Mouse (Mus musculus): ENCODE measurements around the gene Tfr2.

The Tfr2 gene

DNA sequence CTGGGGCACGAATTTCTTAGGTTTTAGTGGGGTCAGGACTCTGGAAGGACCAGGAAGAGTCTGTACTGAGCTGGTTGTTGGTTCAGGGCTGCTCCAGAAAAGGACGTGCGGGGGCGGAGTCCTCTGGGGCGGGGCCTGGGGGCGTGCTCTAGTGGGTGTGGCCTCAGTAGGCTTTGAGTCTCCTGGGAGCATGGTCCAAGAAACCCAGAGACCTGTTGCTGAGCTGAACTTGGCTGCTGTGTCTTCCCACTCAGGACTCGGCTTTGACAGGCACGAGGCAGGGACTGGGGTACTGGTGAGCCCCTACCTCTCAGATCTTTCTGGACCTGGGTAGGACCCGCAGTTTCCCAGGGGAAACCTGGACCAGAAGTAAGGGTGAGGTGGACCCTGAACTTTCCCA is at the start of gene Tfr2:
Tfr2 (plus strand) TSS at position 176 of the 400 bp plus-strand sequence.
- peak; percentile 12 for DNase-seq (ENCODE audit: low spot score)

DNA sequence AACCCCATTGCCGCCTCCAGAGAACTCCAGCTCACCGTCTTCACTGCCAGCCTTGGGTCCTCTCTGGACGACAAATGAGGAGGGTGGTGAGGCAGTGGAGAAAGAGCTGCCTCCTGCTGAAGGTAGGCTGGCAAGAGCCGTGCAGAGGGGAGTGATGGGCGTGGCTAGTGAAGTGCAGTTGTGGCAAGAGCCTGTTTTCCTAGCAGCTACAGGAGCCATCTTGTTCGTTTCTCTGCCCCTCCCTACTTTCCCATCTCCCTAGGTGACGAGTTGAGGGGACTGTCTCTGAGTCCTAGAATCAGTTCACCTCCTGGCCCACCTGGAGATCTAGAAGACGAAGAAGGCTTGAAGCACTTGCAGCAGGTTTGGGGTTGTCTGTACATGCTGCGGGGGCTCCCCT is 47.8 kb upstream of the Tfr2 start:
- DNase-seq (ENCODE audit: low spot score) = no peak

DNA sequence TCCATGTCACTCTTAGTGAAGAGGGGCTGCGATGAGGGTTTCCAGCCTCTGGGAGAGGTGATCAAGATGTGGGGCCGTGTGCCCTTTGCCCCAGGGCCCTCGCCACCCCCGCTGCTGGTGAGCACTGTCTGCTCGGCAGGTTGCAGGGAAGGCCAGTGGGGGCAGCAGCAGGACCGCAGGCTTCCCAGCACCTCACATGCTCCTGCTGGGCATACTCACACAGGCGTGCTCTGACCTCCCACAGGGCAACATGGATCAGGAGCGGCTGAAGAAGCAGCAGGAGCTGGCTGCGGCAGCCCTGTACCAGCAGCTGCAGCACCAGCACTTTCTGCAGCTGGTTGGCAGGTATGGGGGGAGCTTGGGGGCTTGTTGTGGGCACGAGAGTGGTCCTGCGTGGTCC is 46.9 kb upstream of the Tfr2 start:
- no peak for DNase-seq (ENCODE audit: low spot score)

DNA sequence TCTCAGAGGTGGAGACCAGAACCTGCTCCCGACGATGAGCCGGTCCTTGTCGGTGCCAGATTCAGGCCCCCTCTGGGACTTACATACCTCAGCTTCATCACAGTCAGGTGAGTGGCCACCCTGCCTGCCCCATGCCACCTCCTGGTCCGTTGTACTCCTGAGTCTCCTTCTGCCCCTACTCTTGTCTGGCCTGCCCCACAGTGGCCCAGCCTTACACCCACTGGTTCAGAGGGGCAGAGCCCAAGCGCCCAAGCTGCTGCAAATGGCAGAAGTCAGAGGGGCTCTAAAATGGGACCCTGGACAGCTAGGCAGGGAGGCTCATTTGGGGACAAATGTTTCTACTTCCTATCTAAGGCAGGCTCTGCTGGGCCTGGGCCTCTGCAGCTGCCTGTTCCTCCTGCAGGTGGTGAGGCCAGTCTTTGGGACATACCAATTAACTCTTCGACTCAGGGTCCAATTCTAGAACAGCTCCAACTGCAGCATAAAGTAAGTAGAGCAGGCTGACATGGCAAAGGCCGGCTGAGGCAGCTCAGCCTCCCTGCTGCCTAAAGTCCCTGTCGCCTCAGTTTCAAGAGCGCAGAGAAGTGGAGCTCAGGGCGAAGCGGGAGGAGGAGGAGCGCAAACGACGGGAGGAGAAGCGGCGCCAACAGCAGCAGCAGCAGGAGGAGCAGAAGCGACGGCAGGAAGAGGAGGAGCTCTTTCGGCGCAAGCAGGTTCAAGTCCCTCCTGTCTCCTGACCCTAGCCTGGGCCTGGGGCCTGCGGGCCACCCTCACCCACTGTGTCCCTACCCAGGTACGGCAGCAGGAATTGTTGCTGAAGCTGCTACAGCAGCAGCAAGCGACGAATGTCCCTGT is 46.0 kb upstream of the Tfr2 start:
- no peak for DNase-seq (ENCODE audit: low spot score)

DNA sequence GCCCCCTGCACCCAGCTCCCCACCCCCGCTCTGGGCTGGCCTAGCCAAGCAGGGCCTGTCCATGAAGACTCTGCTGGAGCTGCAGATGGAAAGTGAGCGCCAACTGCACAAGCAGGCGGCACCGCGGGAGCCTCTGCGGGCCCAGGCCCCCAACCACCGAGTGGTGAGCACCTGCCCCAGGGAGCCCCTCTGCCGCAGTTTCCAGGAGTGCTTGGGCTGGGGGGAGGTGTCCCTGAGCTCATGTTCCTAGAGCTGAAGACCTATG is 45.5 kb upstream of the Tfr2 start:
- no peak for DNase-seq (ENCODE audit: low spot score)

DNA sequence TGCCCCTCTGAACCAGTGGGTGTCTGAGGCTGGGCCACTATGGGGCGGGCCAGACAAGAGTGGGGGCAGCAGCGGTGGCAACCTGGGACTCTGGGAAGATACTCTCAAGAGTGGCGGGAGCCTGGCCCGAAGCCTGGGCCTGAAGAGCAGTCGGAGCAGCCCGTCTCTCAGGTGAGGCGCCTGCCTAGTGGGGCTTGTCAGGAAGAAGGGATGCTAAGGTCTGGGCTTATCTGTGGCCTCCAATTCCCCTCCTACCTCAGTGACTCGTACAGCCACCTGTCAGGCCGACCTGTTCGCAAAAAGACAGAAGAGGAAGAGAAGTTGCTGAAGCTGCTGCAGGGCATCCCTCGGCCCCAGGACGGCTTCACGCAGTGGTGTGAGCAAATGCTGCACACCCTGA is 45.0 kb upstream of the Tfr2 start:
- DNase-seq (ENCODE audit: low spot score) = no peak

DNA sequence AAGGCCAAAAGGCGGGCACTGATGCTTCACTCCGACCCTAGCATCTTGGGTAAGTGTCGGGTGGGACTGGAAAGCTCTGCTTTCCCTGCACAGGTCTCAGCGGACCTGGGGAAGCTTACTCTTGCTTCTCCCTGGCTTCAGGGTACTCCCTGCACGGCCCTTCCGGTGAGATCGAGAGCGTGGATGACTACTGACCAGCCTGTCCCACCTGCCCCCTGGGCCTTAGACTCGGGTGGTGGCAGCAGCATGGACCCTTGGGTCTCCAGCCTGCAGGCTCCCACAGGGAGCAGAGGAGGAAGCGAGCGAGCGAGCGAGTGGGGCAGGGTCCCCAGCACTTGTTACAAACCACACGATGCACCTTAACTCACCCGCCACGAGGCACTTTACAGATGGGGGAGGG is 44.1 kb upstream of the Tfr2 start:
- no peak for DNase-seq (ENCODE audit: low spot score)

DNA sequence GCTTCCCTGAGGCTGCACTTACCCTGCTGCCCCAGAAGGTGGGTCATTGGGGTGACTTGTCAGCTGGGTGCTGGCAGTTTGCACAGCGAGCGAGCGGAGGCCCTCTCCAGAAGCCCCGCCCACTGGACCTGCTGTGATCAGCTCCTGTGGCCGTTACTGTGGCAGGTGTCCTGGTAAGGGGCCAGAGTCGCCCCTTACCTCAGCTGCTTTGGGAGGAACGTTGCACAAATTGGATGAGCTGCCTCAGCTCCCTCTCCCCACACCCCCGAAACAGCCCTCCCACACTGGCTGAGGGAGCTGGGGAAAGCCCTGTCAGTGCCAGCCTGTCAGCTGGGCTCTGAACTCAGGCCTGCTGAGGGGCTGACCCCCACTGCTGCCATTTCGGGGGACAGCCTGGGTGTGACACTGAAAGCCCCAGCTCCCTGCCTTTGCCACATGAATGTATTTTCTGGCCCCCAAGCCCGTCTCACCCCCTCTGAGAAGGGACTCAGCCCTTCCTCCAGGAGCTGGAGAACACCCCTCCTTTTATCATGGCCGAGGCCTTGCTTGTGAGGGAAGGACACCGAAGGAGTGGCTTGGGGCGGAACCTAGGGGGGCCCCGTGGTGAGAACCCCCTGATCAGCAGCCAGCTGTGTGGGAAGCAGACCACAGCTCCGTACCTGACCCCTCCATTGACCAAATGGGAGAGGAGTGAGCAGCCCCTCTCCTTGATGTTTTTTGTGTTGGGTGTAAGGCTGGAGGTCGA is 43.3 kb upstream of the Tfr2 start:
- DNase-seq (ENCODE audit: low spot score) = peak; percentile 71

DNA sequence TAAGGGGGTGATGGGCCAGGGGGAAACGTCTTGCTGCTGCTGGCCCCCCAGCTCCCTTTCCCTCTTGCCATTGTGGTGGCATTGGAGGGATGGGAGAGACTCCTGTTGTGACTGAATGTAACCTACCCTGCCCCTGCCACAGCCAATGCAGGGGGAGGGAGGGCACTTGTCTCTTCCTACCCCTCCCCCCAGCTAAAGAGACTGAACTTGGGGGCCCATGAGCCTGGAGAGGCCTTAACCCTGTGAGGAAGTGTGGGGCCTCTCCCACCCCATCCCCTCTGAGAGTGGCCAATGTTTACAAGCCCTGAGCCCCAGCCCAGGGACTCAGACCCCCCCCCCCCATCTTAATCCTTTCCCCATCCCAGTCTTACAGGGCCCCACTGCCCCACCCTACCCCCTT is 42.2 kb upstream of the Tfr2 start:
- DNase-seq (ENCODE audit: low spot score) = no peak

DNA sequence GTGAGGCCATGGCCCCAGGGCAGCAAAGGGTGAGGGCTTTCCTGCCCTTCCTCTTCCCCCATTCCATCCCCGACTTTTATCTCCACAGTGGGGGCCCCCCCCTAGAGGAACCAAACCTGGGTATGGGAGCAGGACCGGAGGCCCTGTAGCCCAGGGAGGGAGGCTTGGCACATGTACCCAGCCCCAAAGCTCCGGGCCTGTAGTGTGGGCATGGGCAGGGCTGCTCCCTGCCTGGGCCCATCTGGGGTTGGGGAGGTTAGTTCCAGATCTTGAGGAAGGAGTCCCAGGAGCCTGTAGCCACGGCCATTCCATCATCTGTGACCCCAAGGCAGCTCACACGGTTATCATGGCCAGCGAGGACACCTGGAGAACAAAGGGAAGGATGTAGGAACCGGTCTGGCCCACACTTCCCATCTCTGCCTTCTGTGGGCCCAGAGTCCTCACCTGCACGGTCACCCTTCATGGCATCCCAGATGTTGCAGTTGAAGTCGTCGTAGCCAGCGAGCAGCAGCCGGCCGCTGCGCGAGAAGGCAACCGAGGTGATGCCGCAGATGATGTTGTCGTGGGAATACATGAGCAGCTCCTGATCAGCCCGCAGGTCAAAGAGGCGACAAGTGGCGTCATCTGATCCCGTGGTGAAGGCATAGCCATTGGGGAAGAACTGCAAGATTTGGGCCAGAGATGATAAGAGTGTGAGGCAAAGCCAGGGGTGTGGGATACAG is 41.2 kb upstream of the Tfr2 start:
- no peak for DNase-seq (ENCODE audit: low spot score)

DNA sequence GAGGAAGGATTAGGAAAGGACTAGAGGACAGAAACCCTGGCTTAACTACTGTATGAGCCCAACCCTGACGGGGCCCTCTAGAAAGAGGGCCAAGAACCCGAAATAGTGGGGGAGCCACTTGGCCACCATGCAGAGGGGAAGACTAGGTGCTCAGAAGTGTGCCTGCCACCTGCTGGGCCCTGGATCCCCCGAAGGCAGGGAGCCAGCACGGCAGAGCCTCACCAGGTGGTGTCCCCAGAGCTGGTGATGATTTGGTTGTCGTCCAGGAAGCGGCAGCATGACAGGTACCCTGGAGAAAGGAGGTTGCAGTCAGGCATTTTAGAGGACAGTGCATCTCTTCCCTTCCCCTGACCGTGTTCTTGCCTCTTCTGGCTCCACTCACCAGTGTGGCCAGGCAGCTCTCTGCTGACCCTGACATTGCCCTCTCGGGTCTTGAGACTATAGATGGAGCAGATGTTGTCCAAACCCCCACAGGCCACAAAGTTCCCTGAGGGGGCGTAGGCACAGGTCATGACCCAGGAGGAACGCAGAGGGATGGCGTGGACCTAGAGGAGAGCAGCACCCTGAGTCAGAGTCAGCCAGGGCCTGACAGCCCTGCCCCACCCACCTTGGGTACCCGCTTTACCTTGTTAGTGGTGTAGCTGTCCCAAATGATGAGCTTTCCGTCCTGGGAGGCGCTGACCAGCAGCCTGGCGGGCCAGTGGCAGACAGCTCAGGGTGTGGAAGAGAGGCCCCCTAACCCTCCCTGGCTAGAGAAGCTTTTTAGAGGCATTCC is 40.2 kb upstream of the Tfr2 start:
- DNase-seq (ENCODE audit: low spot score) = no peak

DNA sequence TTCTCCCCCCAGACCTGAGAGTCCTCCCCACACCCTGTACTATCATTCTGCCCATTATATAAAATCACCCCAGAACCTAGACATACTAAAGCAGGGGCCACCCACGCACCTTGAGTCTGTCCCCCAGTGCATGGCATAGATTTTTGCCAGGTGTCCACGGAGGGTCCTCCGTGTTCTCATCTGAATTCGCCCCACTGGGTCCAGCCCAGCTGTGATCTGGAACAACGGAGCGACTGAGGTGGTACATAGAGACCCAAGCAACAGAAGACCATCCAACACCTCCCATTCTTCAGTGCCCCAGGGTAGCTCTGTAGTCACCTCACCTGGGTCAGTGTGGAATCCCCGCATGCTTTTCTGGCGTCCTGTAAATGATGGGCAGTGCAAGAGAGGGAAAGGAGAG is 39.6 kb upstream of the Tfr2 start:
- DNase-seq (ENCODE audit: low spot score) = no peak

DNA sequence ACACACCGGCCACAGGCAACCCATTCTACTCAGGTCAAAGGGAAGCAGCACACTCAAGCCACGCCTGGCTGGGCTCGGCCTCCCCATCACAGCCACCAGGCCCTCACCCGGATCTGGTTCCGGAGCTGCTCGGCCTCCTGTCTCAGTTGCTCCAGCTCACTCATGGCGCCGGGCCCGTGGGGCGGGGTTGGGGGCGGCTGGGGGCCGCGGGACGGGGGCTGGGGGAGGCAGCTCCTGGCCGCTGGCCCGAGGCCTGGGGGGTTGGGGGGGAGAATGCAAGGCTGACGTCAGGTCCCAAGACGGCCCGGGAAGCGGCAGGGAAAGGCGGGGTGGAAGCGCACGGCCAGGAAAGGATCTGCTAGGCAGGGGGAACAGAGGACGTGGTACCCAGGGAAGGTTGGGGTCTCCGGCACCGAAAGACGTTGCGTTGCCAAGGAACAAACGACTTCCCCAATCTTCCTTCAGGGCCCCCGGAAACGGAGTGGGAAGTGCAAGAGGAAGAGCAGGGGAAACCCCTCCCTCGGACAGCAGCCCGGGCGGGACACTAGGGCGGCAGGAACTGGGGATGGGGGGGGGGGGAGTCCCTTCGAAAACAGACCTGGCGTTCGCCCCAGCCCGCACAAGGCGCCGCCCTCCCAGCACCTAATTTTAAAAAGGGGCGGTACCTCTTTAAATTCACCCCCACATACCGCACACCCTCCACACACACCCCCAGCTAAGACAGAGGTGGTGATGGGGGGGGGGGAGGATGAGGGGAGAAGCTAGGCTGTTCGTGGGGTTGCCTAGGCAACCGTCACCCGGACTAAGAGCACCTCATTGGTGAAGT is 38.8 kb upstream of the Tfr2 start:
- DNase-seq (ENCODE audit: low spot score) = peak; percentile 56

DNA sequence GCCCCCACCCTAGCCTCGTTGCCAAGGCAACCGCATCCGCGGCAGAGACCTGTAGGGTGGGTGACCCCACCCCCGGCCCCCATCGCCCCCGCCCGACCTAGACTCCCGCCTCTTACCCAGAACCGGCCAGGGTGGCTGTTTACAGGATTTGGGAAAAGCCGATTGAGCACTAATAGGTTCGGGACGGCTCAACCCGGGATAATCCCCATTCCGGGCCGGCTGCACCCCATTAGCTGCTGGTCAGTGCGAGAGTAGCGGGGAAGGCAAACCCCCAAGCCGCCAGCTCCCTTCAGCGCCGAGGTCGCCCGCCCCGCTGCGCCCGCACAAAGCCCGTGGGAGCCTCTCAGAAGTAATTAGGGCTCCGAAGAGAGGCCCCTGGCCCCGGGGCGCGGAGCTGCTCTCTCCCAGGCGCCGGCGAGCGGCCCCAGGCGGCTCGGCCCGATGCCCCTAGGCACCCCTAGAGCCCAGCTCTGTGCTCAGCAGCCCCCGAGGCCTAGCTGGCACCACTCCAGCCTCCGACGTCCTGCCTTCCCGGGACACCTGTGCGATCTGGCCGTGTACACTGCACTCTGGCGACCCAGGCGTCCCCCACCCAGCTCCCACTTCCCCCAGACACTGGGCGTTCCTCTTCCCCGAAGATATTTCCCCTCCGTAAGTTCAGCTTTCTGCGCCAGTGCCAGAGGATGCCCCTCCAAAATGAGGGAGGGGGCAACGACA is 38.1 kb upstream of the Tfr2 start:
- DNase-seq (ENCODE audit: low spot score) = peak; percentile 81

DNA sequence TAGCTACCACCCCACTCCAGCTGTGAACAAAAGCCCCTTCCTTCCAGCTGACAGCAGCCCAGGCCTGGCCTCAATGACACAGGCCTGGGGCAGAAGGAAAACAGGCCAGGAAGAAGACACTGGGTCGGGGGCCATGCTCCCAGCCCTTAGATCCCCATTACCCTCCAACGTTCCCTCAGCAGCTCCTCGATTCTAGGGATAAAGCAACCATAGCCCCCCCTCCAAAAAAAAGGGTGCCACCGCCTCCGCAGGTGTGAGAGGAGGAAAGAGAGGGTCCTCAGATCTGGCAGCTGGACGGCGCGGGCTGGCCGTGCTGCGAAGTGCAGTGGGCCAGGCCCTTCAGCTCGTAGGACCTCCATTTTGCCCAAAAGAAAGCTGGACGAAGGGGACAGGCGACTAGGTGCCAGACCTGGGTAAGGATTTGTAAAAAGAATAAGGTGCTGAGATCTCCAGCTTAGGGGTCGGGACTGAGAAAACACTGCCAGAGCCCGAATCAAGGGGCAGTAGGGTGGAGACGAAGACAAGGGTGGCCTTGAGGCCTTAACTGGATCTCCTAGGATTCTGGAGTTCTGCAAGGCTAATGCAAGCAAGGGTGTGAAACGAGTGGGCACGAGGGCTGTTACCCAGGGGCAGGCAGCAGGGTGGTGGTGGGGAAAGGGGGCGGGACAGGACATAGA is 37.4 kb upstream of the Tfr2 start:
- DNase-seq (ENCODE audit: low spot score) = peak; percentile 45

DNA sequence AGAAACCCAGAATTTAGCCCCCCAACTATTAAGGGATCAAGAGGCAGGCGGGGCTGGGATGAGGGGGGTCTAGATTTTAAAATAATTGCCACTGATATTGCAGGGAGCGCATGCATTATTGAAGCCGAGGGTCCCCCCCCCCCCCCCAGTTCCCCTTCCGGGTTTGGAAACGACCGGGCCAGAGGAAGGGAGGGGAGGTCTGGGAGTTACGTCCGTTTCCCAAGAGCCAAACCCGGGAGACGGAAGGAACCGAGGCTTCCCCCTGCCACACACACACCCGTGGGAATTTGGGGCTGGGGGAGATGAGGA is 36.9 kb upstream of the Tfr2 start:
- DNase-seq (ENCODE audit: low spot score) = no peak

DNA sequence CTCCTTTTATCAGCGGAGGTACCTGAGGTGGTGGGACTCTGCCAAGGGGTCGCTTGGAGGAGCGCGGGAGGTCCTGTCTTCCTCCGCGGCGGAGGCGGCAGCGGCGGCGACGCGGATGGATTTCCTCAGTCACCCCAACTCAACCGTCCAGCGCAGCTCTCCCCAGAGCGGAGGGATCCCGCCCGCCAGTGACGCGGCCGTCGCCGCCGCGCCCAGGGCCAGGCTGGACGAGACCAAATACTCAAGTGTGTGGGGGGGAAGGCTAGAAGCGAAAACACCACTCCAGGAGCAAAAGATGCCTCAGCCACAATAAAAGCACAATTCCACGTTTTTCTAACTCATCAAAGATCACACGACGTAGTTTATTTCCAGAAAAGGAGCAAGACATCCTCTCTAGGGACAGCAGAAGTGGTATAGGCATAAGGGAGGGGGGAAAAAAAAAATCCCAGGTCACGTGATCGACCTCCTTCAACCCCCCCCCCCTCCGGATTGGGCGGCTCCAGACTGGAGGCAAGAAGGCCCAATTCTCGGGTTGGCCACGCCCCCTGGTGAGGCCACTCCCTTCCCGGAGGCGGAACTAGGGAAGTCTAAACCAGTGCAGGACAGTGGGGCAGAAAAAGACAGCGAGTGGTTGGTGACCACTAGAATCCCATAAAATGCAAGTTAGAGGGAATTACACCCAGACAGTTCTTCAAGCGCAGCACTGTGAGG is 36.4 kb upstream of the Tfr2 start, which contains the start of the genes Epo and Gnb2:
Epo (minus strand) TSS at position 126 of the 711 bp plus-strand sequence.
Gnb2 (minus strand) TSS at position 394 of the 711 bp plus-strand sequence.
- peak; percentile 99 for DNase-seq (ENCODE audit: low spot score)

DNA sequence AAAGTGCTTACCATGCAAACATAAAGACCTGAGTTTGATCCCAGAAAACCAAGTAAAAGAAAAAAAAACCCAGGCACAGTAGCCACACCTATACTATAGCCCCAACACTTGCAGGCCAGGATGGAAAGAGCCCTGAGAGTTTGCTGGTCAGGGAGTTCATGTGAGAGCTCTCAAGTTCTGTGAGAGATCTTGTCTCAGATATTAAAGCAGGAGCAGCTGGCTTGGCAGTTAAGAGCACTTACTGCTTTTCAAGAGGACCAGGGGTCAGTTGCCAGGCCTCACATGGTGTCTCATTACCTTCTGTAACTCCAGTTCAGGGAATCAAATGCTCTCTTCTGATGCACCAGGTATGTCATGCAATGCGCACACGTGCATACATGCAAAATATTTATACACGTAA is 34.9 kb upstream of the Tfr2 start:
- DNase-seq (ENCODE audit: low spot score) = no peak

DNA sequence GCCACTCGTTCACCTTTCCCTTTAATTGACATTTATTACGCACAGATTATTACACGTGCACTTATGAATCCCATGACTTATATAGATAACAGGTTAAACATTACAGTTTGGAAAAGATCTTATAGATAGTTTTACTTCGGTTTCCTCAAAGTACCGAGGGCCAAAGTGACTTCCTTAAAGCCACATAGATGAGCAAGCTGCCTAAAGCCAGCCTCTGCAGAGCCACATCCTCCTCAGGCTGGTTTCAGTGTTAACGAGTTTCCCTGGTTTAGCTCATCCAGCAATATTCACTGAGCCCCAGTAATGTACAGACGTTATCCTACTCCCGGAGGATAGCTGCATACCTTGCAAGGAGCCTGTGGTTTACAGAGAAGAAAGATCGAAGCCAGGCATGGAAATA is 34.3 kb upstream of the Tfr2 start:
- no peak for DNase-seq (ENCODE audit: low spot score)

DNA sequence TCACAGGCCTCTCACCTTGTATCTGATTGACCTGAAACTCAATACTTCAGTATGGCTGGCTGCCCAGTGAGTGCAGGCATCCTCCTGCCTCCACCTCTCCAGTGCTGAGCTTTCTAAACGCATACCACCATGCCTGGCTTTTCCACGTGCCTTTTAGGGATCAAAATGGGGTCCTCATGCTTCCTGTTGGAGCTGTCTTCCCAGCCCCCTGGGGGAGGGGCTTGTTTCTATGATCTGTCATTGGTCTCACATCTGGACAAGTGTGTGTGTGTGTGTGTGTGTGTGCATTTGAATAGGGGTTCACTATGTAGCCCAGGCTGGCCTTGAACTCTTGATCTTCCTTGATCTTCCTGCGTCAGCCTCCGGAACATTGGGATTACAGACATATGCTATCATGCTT is 32.2 kb upstream of the Tfr2 start:
- no peak for DNase-seq (ENCODE audit: low spot score)
